Mouse (Mus musculus): ENCODE data around the gene Tmem211. TPM values are rescaled to one million over a fixed set of nuclear protein-coding genes. Genes with fewer than 3 reads are reported as not detected.

Tmem211 gene
- polyA plus RNA-seq (2012; rRNA removed) = 0.12 and 0.16 TPM in 2 replicates

DNA sequence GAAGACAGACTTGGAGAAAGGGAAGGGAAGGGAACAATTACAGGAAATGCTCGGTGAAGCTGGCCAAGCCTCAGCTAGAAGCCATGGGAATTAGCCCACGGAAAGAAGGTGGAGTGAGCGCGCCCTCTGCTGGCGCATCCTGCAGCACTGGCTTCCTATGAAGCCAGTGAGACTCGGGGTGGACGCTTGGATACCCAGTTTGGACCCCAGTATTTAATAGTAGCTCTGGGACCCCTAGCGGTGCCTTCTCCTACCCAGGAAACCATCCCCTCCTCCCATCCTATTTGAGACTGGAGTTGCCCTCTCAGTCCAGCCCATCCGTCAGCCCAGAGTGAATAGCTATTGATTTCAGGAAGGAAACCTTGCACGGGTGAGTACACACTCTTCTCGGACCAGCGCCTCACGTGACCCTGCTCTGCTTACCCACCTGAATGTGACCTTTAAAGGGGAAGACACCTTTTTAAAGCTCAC lies at the start of gene Tmem211:
TSS of gene Tmem211 (plus strand) at position 278 of the 471 bp plus-strand sequence.

GRCm38 (mm10) chr5:113221147-113221865 lies 5.4 kb upstream of the Tmem211 start, which contains the start of gene 2900026A02Rik:
Gene 2900026A02Rik, minus strand, starts transcription at chr5:113221236.

Other genes starting within 250 kb of the Tmem211 start
- gene Grk3, start 211.1 kb upstream of the Tmem211 start, polyA plus RNA-seq (2012; rRNA removed) = 16.9 and 20.7 TPM in 2 replicates
- gene Crybb2, start 156.8 kb upstream of the Tmem211 start, polyA plus RNA-seq (2012; rRNA removed) = not detected in 2 replicates
- gene Crybb3, start 145.3 kb upstream of the Tmem211 start, polyA plus RNA-seq (2012; rRNA removed) = 1.9 and 3.4 TPM in 2 replicates
- 6.5 and 7.5 TPM in 2 replicates for gene 2900026A02Rik, start 5.7 kb upstream of the Tmem211 start, polyA plus RNA-seq (2012; rRNA removed)
- 26.4 and 27.3 TPM in 2 replicates for gene Sgsm1, start 83.9 kb downstream of the Tmem211 start, polyA plus RNA-seq (2012; rRNA removed)
- not detected in 2 replicates for gene Aym1, start 130.4 kb downstream of the Tmem211 start, polyA plus RNA-seq (2012; rRNA removed)

All from central nervous system, embryonic 14 days (tissue).